Mouse (Mus musculus) heart, adult 8-10 months (tissue): ENCODE data around the gene Tbc1d20. TPM values are rescaled to one million over a fixed set of nuclear protein-coding genes. Genes with fewer than 3 reads are reported as not detected.
"Not testable (repeated sequence)": the region's sequence is repeated elsewhere in the genome, so short reads cannot be mapped to it uniquely, and the experiment has no call there.

ENCODE experiments used
- DNase-seq: peaks from one replicate; pipeline ENCODE4 v3.0.0; 2022; ENCODE audit warnings: low spot score
- total RNA-seq, 4 experiments: library from RNA; stranded (reverse); gene quantifications; 2 replicates each; pipeline ENCODE4 v1.2.4; 2022

The Tbc1d20 gene
- total RNA-seq, 4 experiments from 2014 or later = 37.1 to 41.9 (median 37.5) TPM

DNA sequence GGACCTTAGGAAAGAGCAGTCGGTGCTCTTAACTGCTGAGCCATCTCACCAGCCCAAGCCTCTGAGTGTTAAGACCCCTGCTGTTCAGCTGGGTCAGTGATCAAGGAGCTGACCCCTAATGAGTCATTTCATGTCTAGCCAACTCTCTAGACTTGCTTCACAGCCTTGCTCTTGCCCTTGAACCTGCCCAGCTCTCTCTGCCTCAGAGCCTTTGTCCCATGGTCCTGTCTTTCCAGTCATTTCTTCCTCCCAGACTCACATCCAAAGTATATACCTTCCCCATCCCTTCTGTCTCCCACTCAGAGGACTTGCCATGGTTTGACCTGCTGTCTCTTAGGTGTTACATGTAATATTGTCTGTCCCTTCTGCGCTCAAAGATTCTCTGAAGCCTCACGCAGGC, 63.6 kb downstream of the Tbc1d20 start:
- DNase-seq = no peak

DNA sequence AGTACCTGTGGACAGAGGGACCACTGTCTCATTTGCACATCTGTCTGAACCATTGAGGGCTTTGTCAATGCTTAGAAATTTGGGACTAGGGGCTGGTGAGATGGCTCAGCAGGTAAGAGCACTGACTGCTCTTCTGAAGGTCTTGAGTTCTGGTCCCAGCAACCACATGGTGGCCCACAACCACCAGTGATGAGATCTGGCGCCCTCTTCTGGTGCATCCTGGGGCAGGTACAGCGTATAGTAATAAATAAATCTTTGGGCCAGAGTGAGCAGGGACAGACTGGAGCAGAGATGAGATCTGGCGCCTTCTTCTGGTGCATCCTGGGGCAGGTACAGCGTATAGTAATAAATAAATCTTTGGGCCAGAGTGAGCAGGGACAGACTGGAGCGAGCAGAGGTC, 65.3 kb downstream of the Tbc1d20 start:
- DNase-seq = not testable (repeated sequence)

DNA sequence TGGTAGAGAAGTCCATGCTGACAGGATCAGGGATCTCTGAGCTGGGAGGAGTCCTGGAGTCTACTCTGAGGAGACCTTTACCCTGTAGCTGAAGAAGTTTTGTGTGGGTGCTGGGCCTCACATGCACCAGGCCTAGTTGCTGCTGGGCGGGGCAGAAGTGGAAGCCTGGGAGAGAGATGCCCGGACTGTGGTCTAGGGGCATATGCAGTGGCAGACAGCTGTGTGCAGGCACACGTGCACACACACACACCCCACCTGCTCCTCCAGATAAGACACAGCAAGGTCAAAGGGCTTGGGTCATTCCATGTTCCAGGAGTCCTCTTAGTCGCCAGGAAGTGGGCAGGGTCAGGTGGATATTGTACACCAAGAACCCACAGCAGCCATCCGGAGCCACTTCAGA, 66.0 kb downstream of the Tbc1d20 start:
- no peak for DNase-seq

DNA sequence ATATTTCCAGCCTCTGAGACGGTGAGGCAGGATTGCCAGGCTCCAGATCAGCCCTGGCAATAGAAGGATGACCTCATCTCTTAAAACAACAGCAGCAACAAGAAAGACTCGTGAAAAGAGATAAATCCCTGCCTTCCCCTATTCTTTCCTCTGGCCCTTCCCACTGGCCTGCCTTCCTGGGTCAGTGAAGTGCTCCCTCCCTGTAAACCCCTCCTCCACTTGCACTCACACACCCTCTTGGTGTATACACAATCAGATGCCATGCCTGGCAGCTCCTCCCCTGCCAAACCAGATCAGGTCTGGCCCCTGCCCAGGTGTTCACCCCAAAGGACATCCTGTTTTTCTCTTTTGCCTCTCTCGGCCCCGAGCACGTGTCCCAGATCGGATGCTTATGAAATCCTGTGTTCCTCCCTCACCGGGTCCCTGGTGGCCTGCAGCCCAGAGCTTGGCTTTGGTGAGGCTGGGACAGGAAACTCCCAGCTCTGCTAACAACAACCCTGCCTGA, 66.7 kb downstream of the Tbc1d20 start:
- peak; percentile 90 for DNase-seq

DNA sequence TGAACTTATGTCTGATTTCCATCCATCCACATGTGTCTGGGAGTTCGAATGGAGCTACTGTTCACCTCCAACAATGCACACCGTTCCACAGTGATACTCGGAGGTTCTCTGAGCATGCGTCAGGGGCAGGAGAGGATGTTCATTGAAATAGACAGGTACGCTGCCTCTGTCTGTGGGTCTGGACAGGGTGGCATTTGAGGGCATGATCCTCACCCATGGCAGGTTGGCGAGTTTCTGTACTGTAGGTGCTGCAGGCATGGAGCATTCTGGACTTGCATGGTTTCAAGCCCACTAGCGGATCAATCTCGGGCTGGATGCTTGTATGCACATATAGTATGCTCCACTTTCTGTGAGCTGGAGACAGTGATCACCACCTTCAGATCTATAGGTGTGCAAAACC, 67.6 kb downstream of the Tbc1d20 start:
- DNase-seq = no peak

Other genes starting within 250 kb of the Tbc1d20 start
- gene Scrt2, start 212.3 kb upstream of the Tbc1d20 start, total RNA-seq = not detected
- gene Srxn1, start 188.3 kb upstream of the Tbc1d20 start, total RNA-seq = 10 to 100 TPM; 19.5 to 33.1 (median 28.9) TPM
- 10 to 100 TPM; 21.1 to 47.5 (median 28.5) TPM for gene Tcf15, start 150.3 kb upstream of the Tbc1d20 start, total RNA-seq
- gene Csnk2a1, start 67.0 kb upstream of the Tbc1d20 start, total RNA-seq = 100 to 1,000 TPM in 2 of 4 experiments, 10 to 100 TPM in 2; 92.9 to 115 (median 101) TPM
- 10 to 100 TPM; 36.1 to 51.7 (median 47.6) TPM for gene Rbck1, start 38.8 kb downstream of the Tbc1d20 start, total RNA-seq
- 1 to 10 TPM; 3.3 to 4.2 (median 4.1) TPM for gene Trib3, start 50.2 kb downstream of the Tbc1d20 start, total RNA-seq
- not detected for gene Nrsn2, start 82.8 kb downstream of the Tbc1d20 start, total RNA-seq
- 1 to 10 TPM; 5.5 to 8.5 (median 7.0) TPM for gene Sox12, start 104.2 kb downstream of the Tbc1d20 start, total RNA-seq
- 1 to 10 TPM; 5.8 to 7.6 (median 6.4) TPM for gene Zcchc3, start 121.2 kb downstream of the Tbc1d20 start, total RNA-seq
- gene 6820408C15Rik, start 121.8 kb downstream of the Tbc1d20 start, total RNA-seq = 1 to 10 TPM; 1.5 to 2.9 (median 2.3) TPM
- gene Defb23, start 170.8 kb downstream of the Tbc1d20 start, total RNA-seq = not detected
- not detected for gene Defb20, start 183.2 kb downstream of the Tbc1d20 start, total RNA-seq
- not detected for gene Defb22, start 196.3 kb downstream of the Tbc1d20 start, total RNA-seq
- not detected for gene Defb26, start 217.9 kb downstream of the Tbc1d20 start, total RNA-seq
- gene Defb28, start 224.4 kb downstream of the Tbc1d20 start, total RNA-seq = not detected
- not detected for gene Defb29, start 246.3 kb downstream of the Tbc1d20 start, total RNA-seq